Mouse (Mus musculus) c-Kit-positive CD71-positive TER-119-negative erythroid progenitor cells, embryonic 14.5 days (primary cell): ENCODE results near the gene Adcy7.

Source experiments
- DNase-seq: peaks from one replicate; pipeline ENCODE4 v3.0.0-alpha.2; 2013; ENCODE audit warnings: low read depth

Adcy7 gene

GRCm38 (mm10) chr8:88272231-88273050 is at the start of gene Adcy7:
Gene Adcy7, plus strand, starts transcription at chr8:88272403.
- DNase-seq: no peak

- no peak for DNase-seq
These were observed 46.8 kb upstream of the Adcy7 start for GRCm38 (mm10) chr8:88225358-88225757.

- DNase-seq: no peak
These were observed 44.4 kb upstream of the Adcy7 start for GRCm38 (mm10) chr8:88227851-88228250.

- DNase-seq: no peak
These were observed 43.9 kb upstream of the Adcy7 start for GRCm38 (mm10) chr8:88228286-88228685.

GRCm38 (mm10) chr8:88228800-88229199 is 43.4 kb upstream of the Adcy7 start:
- DNase-seq: no peak

GRCm38 (mm10) chr8:88236666-88237065 is 35.5 kb upstream of the Adcy7 start:
- no peak for DNase-seq

- DNase-seq: no peak
These were observed 34.6 kb upstream of the Adcy7 start for GRCm38 (mm10) chr8:88237606-88238005.

- DNase-seq: no peak
These were observed 32.9 kb upstream of the Adcy7 start for GRCm38 (mm10) chr8:88239277-88239676.

GRCm38 (mm10) chr8:88241871-88242270 is 30.3 kb upstream of the Adcy7 start:
- no peak for DNase-seq

- peak; percentile 37 for DNase-seq
These were observed 27.9 kb upstream of the Adcy7 start for GRCm38 (mm10) chr8:88244298-88244697.

GRCm38 (mm10) chr8:88252791-88253190 is 19.4 kb upstream of the Adcy7 start:
- no peak for DNase-seq

- DNase-seq: no peak
These were observed 17.2 kb upstream of the Adcy7 start for GRCm38 (mm10) chr8:88254957-88255356.

GRCm38 (mm10) chr8:88258024-88258423 is 14.2 kb upstream of the Adcy7 start:
- DNase-seq: no peak

- no peak for DNase-seq
These were observed 13.7 kb upstream of the Adcy7 start for GRCm38 (mm10) chr8:88258544-88258943.

GRCm38 (mm10) chr8:88260466-88260980 is 11.7 kb upstream of the Adcy7 start:
- no peak for DNase-seq

- DNase-seq: no peak
These were observed 9.2 kb upstream of the Adcy7 start for GRCm38 (mm10) chr8:88262831-88263635.

GRCm38 (mm10) chr8:88265511-88265910 is 6.7 kb upstream of the Adcy7 start:
- no peak for DNase-seq

- DNase-seq: peak; percentile 59
These were observed 5.9 kb upstream of the Adcy7 start for GRCm38 (mm10) chr8:88266170-88266800.

GRCm38 (mm10) chr8:88266801-88267403 is 5.3 kb upstream of the Adcy7 start:
- DNase-seq: no peak

GRCm38 (mm10) chr8:88269107-88269875 is 2.9 kb upstream of the Adcy7 start:
- DNase-seq: no peak

- DNase-seq: no peak
These were observed 2.1 kb upstream of the Adcy7 start for GRCm38 (mm10) chr8:88270086-88270485.
